Mouse (Mus musculus) megakaryocyte, embryonic 14.5 days (primary cell): Measurements from ENCODE around the gene Slc35e4.

Experiments
- FLI1 ChIP-seq: IDR thresholded peaks from 2 replicates; pipeline ENCODE4 v1.6.1; 2012; ENCODE audit warnings: low read length, inconsistent platforms, mixed read lengths
- GATA1 ChIP-seq: IDR thresholded peaks from 3 replicates; pipeline ENCODE4 v1.6.1; 2012; ENCODE audit warnings: mixed read lengths, low read length, inconsistent platforms, borderline replicate concordance

DNA sequence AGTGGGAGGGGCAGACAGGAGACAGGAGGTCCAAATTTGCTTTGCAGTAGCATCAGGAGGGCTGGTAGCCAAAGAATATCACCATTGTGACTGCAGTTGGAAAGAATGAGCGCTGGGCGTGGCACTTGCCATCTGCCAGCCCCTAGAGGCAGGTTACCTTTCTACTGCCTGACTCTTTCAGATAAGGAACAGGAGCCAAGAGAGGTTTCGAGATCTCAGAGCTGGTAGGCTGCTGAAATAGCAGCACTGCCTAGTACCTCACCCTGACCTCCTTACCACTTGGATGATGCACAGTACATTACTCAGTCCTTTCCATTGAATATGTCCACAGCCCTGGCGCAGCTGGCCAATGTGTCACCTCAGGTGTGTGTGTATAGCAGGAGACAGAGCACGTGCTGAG is 27.1 kb downstream of the Slc35e4 start:
- TF ChIP-seq GATA1 (no peak), FLI1 (no peak)
